Mouse (Mus musculus) liver, embryonic 12.5 days (tissue): Measurements from ENCODE around the gene Tbc1d1. TPM values are rescaled to one million over a fixed set of nuclear protein-coding genes. Genes with fewer than 3 reads are reported as not detected.

Experiments
- ATAC-seq: fragments of 200-750 bp; cut with Nextera tagmentation; 2 replicates; pipeline ENCODE4 v1.8.0; 2017; ENCODE audit warnings: moderate number of reproducible peaks, mild to moderate bottlenecking, moderate library complexity
- H3K27ac ChIP-seq: fragments of 300-500 bp; sonication (generic); 2 replicates; pipeline ENCODE4 v1.5.1; 2016; ENCODE audit warnings: mild to moderate bottlenecking
- H3K27me3 ChIP-seq: fragments of 300-500 bp; sonication (generic); replicated peaks from 2 replicates; pipeline ENCODE4 v1.6.1; 2016; ENCODE audit warnings: mild to moderate bottlenecking, moderate library complexity
- H3K36me3 ChIP-seq: fragments of 300-500 bp; sonication (generic); 2 replicates; pipeline ENCODE4 v1.6.1; 2016; ENCODE audit warnings: mild to moderate bottlenecking, moderate library complexity
- H3K4me1 ChIP-seq: fragments of 300-500 bp; sonication (generic); 2 replicates; pipeline ENCODE4 v1.6.1; 2016
- H3K4me2 ChIP-seq: fragments of 300-500 bp; sonication (generic); 2 replicates; pipeline ENCODE4 v1.6.1; 2016; ENCODE audit warnings: mild to moderate bottlenecking, moderate library complexity
- H3K4me3 ChIP-seq: fragments of 300-500 bp; sonication (generic); 2 replicates; pipeline ENCODE4 v1.5.1; 2016; ENCODE audit warnings: mild to moderate bottlenecking, moderate library complexity
- H3K9ac ChIP-seq: fragments of 300-500 bp; sonication (generic); 2 replicates; pipeline ENCODE4 v1.6.1; 2016; ENCODE audit warnings: mild to moderate bottlenecking, moderate library complexity
- H3K9me3 ChIP-seq: fragments of 300-500 bp; sonication (generic); replicated peaks from 2 replicates; pipeline ENCODE4 v1.6.1; 2016; ENCODE audit warnings: mild to moderate bottlenecking, moderate library complexity
- WGBS: fragments of 180-500 bp; shearing (Covaris S2); methylation state at CpG from one replicate; pipeline ENCODE4 v1.1.7; 2016; ENCODE audit not compliant: insufficient replicate concordance; 5-methylcytosine and 5-hydroxymethylcytosine counted together
- polyA plus RNA-seq: library from polyadenylated mRNA; unstranded; fragments of >200 nt; fragmentation: Nextera tagmentation; extraction: Ambion mirVana; gene quantifications from 2 replicates; pipeline ENCODE4 v1.2.1, GENCODE M21; 2016

Tbc1d1 gene
- polyA plus RNA-seq, 1 experiment from 2014 or later = 13.8 TPM

DNA sequence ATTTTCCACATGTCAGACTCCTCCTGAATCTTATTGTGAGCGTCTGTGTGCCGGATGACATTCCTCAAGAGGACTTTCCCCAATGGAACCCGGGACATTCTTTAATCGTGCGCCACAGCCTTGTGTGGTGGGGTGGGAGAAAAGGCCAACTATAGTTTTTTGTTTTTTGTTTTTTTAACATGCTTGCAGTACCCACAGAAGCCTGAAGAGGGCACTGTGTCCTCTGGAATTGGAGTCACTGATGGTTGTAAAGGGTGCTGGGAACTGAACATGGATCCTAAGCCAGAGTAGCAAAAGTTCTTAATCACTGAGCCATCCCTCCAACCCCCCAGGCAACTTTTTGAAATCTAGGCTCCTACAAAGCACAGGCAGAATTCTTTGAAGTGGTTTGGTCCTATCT, 34.8 kb downstream of the Tbc1d1 start:
- H3K27me3 ChIP-seq = no peaks in the 10 kb centered on the region
- ATAC-seq = no peak
- peaks cover 12% of the 10 kb centered on the region; the same call in 1 of the 2 replicates for H3K36me3 ChIP-seq
- H3K4me2 ChIP-seq = no peak overlapping the region
- H3K4me3 ChIP-seq = no peak overlapping the region
- no peak overlapping the region for H3K9ac ChIP-seq
- no peak overlapping the region for H3K27ac ChIP-seq
- 85% methylated on average over 5 of the region's 5 CpGs for WGBS
- peaks cover 11% of the 10 kb centered on the region for H3K9me3 ChIP-seq
- no peaks in the 10 kb centered on the region for H3K4me1 ChIP-seq

DNA sequence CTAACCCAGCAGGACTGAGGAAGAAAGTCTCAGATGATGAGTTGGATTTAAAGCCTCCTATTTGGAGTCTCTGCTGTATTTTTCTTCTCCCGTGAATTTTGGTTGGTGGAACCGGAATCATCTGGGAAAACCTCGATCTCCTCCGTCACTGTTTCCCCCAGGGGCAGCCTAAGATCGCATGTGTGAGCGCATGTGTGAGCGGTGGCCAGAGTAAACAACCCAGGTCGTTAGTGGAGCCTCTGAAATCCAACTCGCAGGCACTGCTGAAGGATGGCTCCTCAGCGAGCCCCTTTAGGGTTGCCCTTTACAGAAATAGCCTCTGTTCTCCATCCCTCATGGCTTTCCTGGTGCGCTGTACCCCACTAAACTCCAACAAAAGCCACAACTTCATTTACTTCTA, 37.2 kb downstream of the Tbc1d1 start:
- H3K27ac ChIP-seq = no peak overlapping the region
- H3K9me3 ChIP-seq = peaks cover 11% of the 10 kb centered on the region
- H3K9ac ChIP-seq = no peak overlapping the region
- H3K36me3 ChIP-seq = peaks cover 12% of the 10 kb centered on the region; the same call in 1 of the 2 replicates
- no peaks in the 10 kb centered on the region for H3K27me3 ChIP-seq
- 56% methylated on average over 11 of the region's 11 CpGs for WGBS
- H3K4me3 ChIP-seq = no peak overlapping the region
- no peak for ATAC-seq
- 0 out of 2 replicates have a peak, but pooled peaks cover 7% of the 10 kb centered on the region for H3K4me1 ChIP-seq
- H3K4me2 ChIP-seq = no peak overlapping the region

DNA sequence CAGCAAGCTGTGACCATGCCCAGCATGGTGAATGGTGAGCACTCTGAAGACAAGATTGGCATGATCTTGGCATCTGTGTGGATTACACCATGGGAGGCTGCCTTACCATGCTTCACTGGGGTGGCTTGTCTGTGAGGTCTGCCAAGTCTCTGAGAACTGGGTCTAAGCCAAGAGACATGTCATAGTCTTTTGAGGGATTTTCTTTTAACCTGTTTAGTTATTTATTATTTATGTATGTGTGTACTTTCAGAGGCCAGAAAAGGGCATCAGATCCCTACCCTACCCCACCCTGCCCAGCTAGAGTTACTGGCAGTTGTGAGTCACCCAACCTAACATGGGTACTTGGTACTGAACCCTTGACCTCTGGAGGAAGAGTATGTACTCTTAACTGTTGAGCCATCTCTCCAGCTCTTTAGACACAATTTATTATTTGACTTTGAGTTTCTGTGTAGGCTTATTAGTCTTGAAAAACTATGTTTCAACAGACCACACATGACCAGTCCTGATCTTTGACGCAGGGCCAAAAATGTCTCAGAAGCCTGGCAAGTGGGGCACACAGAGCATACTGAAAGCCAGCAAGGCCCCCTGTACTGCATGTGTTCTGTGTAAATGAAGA, 40.3 kb downstream of the Tbc1d1 start:
- ATAC-seq = no peak
- no peak overlapping the region for H3K4me2 ChIP-seq
- H3K4me3 ChIP-seq = no peak overlapping the region
- 90% methylated on average over 1 of the region's 1 CpGs for WGBS
- H3K36me3 ChIP-seq = peaks cover 4% of the 10 kb centered on the region; the same call in 1 of the 2 replicates
- H3K27ac ChIP-seq = no peak overlapping the region
- 0 out of 2 replicates have a peak, but pooled peaks cover 7% of the 10 kb centered on the region for H3K4me1 ChIP-seq
- H3K9me3 ChIP-seq = peaks cover 2% of the 10 kb centered on the region
- no peaks in the 10 kb centered on the region for H3K27me3 ChIP-seq
- H3K9ac ChIP-seq = no peak overlapping the region

DNA sequence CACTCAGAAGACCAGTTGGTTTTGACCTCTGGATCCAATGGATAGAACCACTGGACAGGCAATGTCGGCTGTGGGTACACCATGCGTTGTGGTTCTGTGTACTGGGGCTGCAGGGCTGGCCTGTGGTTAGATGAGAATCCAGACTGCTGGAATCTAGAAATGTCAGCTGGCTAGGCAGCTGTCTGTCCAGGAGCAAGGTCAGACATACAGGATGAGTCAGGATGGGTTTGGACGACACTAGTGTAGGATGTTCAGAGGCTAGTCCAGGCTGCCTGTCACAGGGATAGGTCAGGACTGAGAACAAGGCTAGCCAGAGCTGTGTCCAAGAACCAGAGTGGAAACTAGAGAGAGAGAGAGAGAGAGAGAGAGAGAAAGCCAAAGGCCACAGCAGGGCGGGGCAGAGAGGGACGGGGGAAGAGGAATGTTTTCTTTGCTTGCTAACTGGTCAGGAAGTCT, 40.8 kb downstream of the Tbc1d1 start:
- Histone ChIP-seq H3K27me3 (no peaks in the 10 kb centered on the region), H3K4me2 (no peak overlapping the region), H3K4me3 (no peak overlapping the region), H3K27ac (no peak overlapping the region), H3K9me3 (no peaks in the 10 kb centered on the region), H3K4me1 (0 out of 2 replicates have a peak, but pooled peaks cover 7% of the 10 kb centered on the region), H3K9ac (no peak overlapping the region), H3K36me3 (peaks cover 3% of the 10 kb centered on the region; the same call in 1 of the 2 replicates)
- 55% methylated on average over 5 of the region's 5 CpGs for WGBS
- ATAC-seq = no peak

DNA sequence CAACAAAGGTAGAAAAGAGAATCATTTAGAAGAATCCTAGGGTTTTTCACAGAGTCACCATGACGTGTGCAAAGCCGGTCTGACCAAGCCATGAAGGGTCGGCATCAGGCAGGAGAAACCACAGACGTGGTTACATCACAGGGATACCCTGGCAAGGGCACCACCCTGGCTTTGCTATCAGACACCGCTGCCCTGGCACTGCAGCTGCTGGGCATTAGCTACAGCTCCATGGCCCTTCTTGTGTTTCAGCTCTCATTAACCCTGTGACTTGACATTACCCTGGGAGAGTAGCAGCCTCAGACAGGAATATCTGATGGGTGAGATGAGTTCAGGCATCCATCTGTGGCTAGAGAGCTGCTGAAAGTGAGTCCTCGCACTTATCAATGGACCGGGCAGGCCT, 42.5 kb downstream of the Tbc1d1 start:
- H3K27me3 ChIP-seq = no peaks in the 10 kb centered on the region
- no peaks in the 10 kb centered on the region for H3K36me3 ChIP-seq
- no peak for ATAC-seq
- H3K9ac ChIP-seq = no peak overlapping the region
- 0 out of 2 replicates have a peak, but pooled peaks cover 7% of the 10 kb centered on the region for H3K4me1 ChIP-seq
- 82% methylated on average over 7 of the region's 7 CpGs for WGBS
- H3K9me3 ChIP-seq = no peaks in the 10 kb centered on the region
- H3K27ac ChIP-seq = no peak overlapping the region
- H3K4me2 ChIP-seq = no peak overlapping the region
- H3K4me3 ChIP-seq = no peak overlapping the region

DNA sequence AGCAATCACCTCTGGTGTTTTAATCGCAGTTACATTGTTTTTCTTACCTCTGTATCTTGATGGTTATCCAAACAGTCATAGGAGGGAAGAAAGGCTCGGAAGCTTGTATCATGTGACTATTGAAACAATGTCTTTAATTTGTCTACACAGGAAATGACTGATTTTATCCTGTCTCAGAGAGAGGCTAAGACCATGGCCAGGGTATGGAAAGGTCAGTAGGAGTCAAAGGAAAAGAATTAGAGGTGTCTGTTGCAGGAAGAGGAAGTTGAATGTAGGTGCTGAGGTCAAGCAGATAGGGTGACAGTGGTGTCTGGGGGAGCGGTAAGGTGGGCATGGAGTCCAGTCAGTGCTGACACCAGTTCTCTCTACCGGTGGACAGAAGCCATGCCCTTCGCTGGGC, 45.0 kb downstream of the Tbc1d1 start:
- no peak overlapping the region for H3K4me2 ChIP-seq
- 47% methylated on average over 5 of the region's 5 CpGs for WGBS
- H3K9me3 ChIP-seq = no peaks in the 10 kb centered on the region
- H3K27me3 ChIP-seq = no peaks in the 10 kb centered on the region
- no peaks in the 10 kb centered on the region for H3K36me3 ChIP-seq
- ATAC-seq = no peak
- no peak overlapping the region for H3K27ac ChIP-seq
- H3K4me3 ChIP-seq = no peak overlapping the region
- H3K4me1 ChIP-seq = 0 out of 2 replicates have a peak, but pooled peaks cover 7% of the 10 kb centered on the region
- H3K9ac ChIP-seq = no peak overlapping the region

DNA sequence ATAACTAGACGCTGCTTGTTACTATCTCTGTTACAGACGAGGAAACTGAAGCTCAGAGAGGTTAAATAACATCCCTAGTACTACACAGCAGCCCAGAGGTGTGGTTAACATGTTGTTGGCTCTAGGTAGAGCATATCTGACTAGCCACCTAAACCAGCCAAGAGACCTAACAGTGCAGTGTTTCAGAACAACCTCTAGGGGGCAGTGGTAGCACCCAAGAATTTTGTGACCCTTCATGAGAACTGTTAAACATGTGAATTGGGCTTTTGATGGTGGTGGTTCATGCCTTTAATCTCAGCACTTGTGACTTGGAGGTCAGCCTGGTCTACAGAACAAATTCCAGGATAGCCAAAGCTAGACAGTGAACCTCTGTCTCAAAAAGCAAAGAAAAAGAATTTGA, 46.2 kb downstream of the Tbc1d1 start:
- no peaks in the 10 kb centered on the region for H3K27me3 ChIP-seq
- 24% methylated on average over 2 of the region's 2 CpGs for WGBS
- no peaks in the 10 kb centered on the region for H3K36me3 ChIP-seq
- no peak; the same call in 1 of the 2 replicates for ATAC-seq
- no peak overlapping the region for H3K27ac ChIP-seq
- H3K4me3 ChIP-seq = no peak overlapping the region
- H3K4me2 ChIP-seq = no peak overlapping the region
- H3K9ac ChIP-seq = no peak overlapping the region
- H3K4me1 ChIP-seq = 0 out of 2 replicates have a peak, but pooled peaks cover 1% of the 10 kb centered on the region
- no peaks in the 10 kb centered on the region for H3K9me3 ChIP-seq

DNA sequence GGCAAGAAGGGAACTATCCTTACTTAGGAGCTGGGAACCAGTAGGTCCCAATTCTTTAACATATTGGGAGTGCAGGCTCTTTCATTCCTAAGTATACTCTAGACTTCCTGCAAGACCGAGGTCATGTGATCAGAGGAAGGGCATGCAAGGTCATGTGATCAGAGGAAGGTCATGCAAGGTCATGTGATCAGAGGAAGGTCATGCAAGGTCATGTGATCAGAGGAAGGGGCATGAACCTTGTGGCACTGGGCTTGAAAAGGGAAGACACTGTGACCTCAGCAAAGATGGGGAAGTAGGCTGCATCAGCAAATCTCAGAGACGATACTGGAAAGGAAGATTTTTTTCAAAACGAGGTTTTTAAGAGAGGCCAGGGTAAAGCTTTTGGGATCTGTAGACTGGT, 49.5 kb downstream of the Tbc1d1 start:
- ATAC-seq = no peak
- H3K36me3 ChIP-seq = no peaks in the 10 kb centered on the region
- no peak overlapping the region for H3K4me3 ChIP-seq
- no peak overlapping the region for H3K4me2 ChIP-seq
- no peaks in the 10 kb centered on the region for H3K27me3 ChIP-seq
- H3K9ac ChIP-seq = no peak overlapping the region
- no peak overlapping the region for H3K27ac ChIP-seq
- no peaks in the 10 kb centered on the region for H3K4me1 ChIP-seq
- 30% methylated on average over 3 of the region's 3 CpGs for WGBS
- H3K9me3 ChIP-seq = no peaks in the 10 kb centered on the region

DNA sequence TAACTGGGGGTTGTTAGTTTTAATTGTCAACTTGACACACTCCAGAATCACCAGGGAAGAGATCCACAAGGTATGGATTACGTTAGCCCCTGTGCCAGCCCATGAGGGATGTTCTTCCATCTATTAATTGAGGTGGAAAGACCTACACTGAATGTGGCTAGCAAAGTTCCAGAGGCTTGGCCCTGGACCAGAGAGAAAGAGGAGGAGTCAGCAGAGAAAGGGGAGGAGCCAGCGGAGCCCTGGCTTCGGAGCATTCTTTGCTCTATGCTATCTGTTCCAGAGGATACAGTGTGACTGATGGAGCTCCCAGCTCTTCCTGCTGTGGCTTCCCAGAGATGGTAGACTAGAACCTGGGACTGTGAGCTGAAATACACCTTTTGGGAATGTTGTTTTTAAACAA, 50.3 kb downstream of the Tbc1d1 start:
- H3K4me1 ChIP-seq = peaks cover 4% of the 10 kb centered on the region; the same call in 1 of the 2 replicates
- H3K36me3 ChIP-seq = no peaks in the 10 kb centered on the region
- WGBS = 48% methylated on average over 3 of the region's 3 CpGs
- no peaks in the 10 kb centered on the region for H3K9me3 ChIP-seq
- no peak for ATAC-seq
- no peak overlapping the region for H3K9ac ChIP-seq
- no peak overlapping the region for H3K4me3 ChIP-seq
- no peak overlapping the region for H3K27ac ChIP-seq
- H3K27me3 ChIP-seq = no peaks in the 10 kb centered on the region
- no peak overlapping the region for H3K4me2 ChIP-seq

DNA sequence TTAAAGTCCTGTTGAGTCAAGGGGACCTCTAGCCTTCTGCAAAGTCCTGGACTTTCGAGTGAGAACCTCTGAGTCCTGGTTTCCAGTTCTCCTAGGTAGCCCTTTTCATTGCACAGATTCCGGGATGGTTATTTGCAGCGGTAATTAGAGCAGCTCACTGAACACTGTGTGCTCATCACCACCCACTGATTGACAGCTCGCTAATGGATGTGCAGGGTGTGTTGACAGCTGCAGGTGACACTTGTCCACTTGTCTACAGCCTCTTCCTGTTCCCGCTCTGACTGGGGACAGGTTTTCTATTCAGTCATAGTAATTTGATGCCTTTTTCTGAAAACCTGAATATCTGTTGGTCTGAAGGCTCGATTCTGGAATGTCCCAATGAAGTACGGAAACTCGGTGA, 50.8 kb downstream of the Tbc1d1 start:
- H3K36me3 ChIP-seq = no peaks in the 10 kb centered on the region
- H3K9me3 ChIP-seq = no peaks in the 10 kb centered on the region
- no peak overlapping the region for H3K4me3 ChIP-seq
- H3K27me3 ChIP-seq = no peaks in the 10 kb centered on the region
- no peak overlapping the region for H3K9ac ChIP-seq
- no peak for ATAC-seq
- no peak overlapping the region for H3K4me2 ChIP-seq
- no peak overlapping the region for H3K27ac ChIP-seq
- H3K4me1 ChIP-seq = peaks cover 6% of the 10 kb centered on the region; the same call in 1 of the 2 replicates
- 78% methylated on average over 8 of the region's 8 CpGs for WGBS

DNA sequence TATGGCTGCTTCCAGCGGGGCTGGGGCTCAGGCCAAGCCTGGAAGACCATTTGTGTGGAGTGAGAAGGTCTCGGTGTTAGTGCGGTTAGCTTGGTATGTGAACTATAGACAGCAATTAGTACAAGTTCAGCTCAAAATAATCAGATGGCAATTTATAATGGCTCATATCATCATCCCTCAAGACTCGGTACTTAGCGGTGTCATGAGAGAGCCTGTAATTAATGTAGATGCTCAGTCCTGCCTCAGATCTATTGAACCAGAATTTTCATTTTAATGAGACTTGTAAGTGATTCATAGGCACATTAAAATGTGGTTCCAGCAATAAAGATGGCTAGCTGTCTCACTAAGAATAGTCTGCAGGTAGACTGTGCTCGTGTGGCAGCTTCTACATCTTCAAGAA, 51.7 kb downstream of the Tbc1d1 start:
- no peaks in the 10 kb centered on the region for H3K36me3 ChIP-seq
- no peak for ATAC-seq
- peaks cover 13% of the 10 kb centered on the region; the same call in 1 of the 2 replicates for H3K4me1 ChIP-seq
- no peaks in the 10 kb centered on the region for H3K9me3 ChIP-seq
- H3K4me3 ChIP-seq = no peak overlapping the region
- H3K4me2 ChIP-seq = no peak overlapping the region
- no peak overlapping the region for H3K9ac ChIP-seq
- no peak overlapping the region for H3K27ac ChIP-seq
- no peaks in the 10 kb centered on the region for H3K27me3 ChIP-seq
- WGBS = 81% methylated on average over 6 of the region's 6 CpGs

DNA sequence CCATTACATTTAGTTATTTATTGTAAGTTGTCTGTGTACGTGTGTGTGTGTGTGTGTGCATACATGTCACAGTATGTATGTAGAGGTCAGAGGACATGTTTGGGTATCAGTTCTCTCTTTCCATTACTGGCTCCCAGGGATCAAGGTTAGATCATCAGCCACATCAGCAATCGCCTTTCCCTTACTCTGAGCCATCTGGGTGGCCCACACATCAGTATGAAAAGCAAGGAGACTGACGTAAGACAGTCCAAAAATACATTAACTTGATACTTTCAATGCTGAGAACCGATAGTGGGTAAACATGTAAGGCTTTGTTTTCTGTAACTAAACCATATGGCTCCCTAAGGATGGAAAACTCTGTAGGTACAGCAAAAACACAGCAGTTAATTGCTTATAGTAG, 54.7 kb downstream of the Tbc1d1 start:
- Histone ChIP-seq H3K27ac (no peak overlapping the region), H3K4me3 (no peak overlapping the region), H3K9ac (no peak overlapping the region), H3K4me2 (no peak overlapping the region), H3K9me3 (no peaks in the 10 kb centered on the region), H3K4me1 (peaks cover 13% of the 10 kb centered on the region; the same call in 1 of the 2 replicates), H3K36me3 (no peaks in the 10 kb centered on the region), H3K27me3 (no peaks in the 10 kb centered on the region)
- WGBS = 70% methylated on average over 4 of the region's 4 CpGs
- no peak for ATAC-seq
